Mouse (Mus musculus) liver, postnatal 0 days (tissue): Measurements from ENCODE around the gene Vps25. TPM values are rescaled to one million over a fixed set of nuclear protein-coding genes. Genes with fewer than 3 reads are reported as not detected.

Source experiments
- ATAC-seq: fragments of 200-750 bp; cut with Nextera tagmentation; 2 replicates; pipeline ENCODE4 v1.8.0; 2017; ENCODE audit warnings: mild to moderate bottlenecking, moderate library complexity
- DNase-seq: peaks from one replicate; pipeline ENCODE4 v3.0.0-alpha.2; 2016
- H3K27ac ChIP-seq: fragments of 300-500 bp; sonication (generic); 2 replicates; pipeline ENCODE4 v1.5.1; 2014; ENCODE audit warnings: antibody characterized with exemption, moderate library complexity, mild to moderate bottlenecking, low read depth
- H3K27me3 ChIP-seq: fragments of 300-500 bp; sonication (generic); 2 replicates; pipeline ENCODE4 v1.6.1; 2014; ENCODE audit warnings: low read length, control low read depth, mixed read lengths; ENCODE audit not compliant: insufficient read depth
- H3K36me3 ChIP-seq: fragments of 300-500 bp; sonication (generic); replicated peaks from 2 replicates; pipeline ENCODE4 v1.6.1; 2014; ENCODE audit warnings: mild to moderate bottlenecking, control low read depth, low read length, moderate library complexity, mixed read lengths; ENCODE audit not compliant: insufficient read depth
- H3K4me1 ChIP-seq: fragments of 300-500 bp; sonication (generic); 2 replicates; pipeline ENCODE4 v1.6.1; 2014; ENCODE audit warnings: antibody characterized with exemption, mild to moderate bottlenecking, control low read depth; ENCODE audit not compliant: insufficient read depth
- H3K4me2 ChIP-seq: fragments of 300-500 bp; sonication (generic); 2 replicates; pipeline ENCODE4 v1.6.1; 2014; ENCODE audit warnings: low read depth, mild to moderate bottlenecking, low read length, moderate library complexity, mixed read lengths
- H3K4me3 ChIP-seq: fragments of 300-500 bp; sonication (generic); 2 replicates; pipeline ENCODE4 v1.5.1; 2014; ENCODE audit warnings: low read depth, low read length
- H3K9ac ChIP-seq: fragments of 300-500 bp; sonication (generic); replicated peaks from 2 replicates; pipeline ENCODE4 v1.6.1; 2014; ENCODE audit warnings: mild to moderate bottlenecking, moderate library complexity
- H3K9me3 ChIP-seq: fragments of 300-500 bp; sonication (generic); 2 replicates; pipeline ENCODE4 v1.6.1; 2016; ENCODE audit warnings: mild to moderate bottlenecking, control low read depth, low read length, mixed read lengths
- CTCF ChIP-seq: sonication (generic); IDR thresholded peaks from 2 replicates; pipeline ENCODE4 v1.5.1; 2016; ENCODE audit warnings: antibody characterized with exemption, low read depth
- EP300 ChIP-seq: IDR thresholded peaks from 2 replicates; pipeline ENCODE4 v1.6.1; 2016; ENCODE audit warnings: antibody characterized with exemption, low read depth, mild to moderate bottlenecking
- WGBS: fragments of 180-500 bp; shearing (Covaris S2); extraction: QIAGEN DNeasy Blood & Tissue Kit; methylation state at CpG from one replicate; pipeline ENCODE4 v1.1.7; 2014; ENCODE audit not compliant: insufficient replicate concordance; 5-methylcytosine and 5-hydroxymethylcytosine counted together
- polyA plus RNA-seq: library from polyadenylated mRNA; unstranded; fragments of >200 nt; fragmentation: Nextera tagmentation; extraction: Ambion mirVana; gene quantifications from 2 replicates; pipeline ENCODE4 v1.2.1, GENCODE M21; 2015

Vps25 gene
- polyA plus RNA-seq, 1 experiment from 2014 or later: 75.9 TPM

DNA sequence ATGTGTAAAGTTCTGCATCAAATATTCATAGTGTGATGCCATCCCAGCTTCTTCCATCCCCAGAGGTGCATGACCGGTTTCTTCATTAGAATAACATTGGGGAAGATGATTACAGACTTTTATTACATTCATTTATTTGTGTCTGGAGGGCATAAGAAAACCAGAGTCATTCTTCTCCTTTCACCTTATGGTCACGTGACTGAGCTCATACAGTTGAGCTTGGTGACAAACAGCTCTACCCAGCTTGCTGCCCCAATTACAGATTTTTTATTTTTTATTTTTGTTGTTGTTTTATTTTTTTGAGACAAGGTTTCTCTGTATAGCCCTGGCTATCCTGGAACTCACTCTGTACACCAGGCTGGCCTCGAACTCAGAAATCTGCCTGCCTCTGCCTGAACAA lies 18.9 kb downstream of the Vps25 start:
- H3K4me1 ChIP-seq: peaks cover 13% of the 10 kb centered on the region
- TF ChIP-seq CTCF: no peak
- TF ChIP-seq EP300: no peak
- ATAC-seq (no peak), DNase-seq (no peak)
- no peak overlapping the region for H3K9ac ChIP-seq
- no peaks in the 10 kb centered on the region for H3K9me3 ChIP-seq
- no peak overlapping the region for H3K4me2 ChIP-seq
- no peak overlapping the region for H3K27ac ChIP-seq
- no peak overlapping the region for H3K4me3 ChIP-seq
- H3K27me3 ChIP-seq: no peaks in the 10 kb centered on the region
- no peaks in the 10 kb centered on the region; the same call in 1 of the 2 replicates for H3K36me3 ChIP-seq
- 84% methylated on average over 3 of the region's 3 CpGs for WGBS

GRCm38 (mm10) chr11:101275309-101275708 lies 21.8 kb downstream of the Vps25 start:
- Histone ChIP-seq H3K27ac (no peak overlapping the region), H3K9ac (no peak overlapping the region), H3K4me1 (peaks cover 23% of the 10 kb centered on the region), H3K4me2 (no peak overlapping the region), H3K9me3 (no peaks in the 10 kb centered on the region), H3K4me3 (no peak overlapping the region), H3K27me3 (no peaks in the 10 kb centered on the region), H3K36me3 (no peaks in the 10 kb centered on the region; the same call in 1 of the 2 replicates)
- 71% methylated on average over 4 of the region's 4 CpGs for WGBS
- TF ChIP-seq EP300 (no peak), CTCF (no peak)
- DNase-seq: no peak
- ATAC-seq: no peak

DNA sequence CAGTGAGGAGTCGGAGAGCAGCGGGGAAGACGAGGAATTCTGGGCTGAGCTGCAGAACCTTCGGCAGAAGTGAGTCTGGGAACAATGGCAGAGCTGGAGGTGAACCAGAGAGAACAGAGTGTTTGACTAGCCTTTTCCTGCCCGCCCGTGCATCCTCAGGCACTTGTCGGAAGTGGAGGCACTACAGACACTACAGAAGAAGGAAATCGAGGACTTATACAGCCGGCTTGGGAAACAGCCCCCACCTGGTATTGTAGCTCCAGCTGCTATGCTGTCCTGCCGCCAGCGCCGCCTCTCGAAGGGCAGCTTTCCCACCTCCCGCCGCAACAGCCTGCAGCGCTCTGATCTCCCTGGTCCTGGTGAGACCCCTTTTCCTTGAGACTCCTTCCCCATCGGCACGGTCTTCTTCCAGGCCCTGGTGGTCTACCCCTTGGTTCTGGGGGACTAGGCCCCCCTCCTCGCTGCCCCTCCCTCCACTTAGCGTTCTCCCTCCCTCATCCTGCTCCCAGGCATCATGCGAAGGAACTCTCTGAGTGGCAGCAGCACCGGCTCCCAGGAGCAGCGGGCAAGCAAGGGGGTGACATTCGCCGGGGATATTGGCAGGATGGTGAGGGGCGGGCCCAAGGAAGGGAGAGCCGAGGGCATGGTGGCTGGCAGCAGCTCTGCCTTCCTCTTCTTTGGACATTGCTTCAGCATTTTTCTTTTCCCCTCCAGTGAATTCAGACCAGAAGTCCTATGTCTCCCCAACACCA lies 23.0 kb downstream of the Vps25 start:
- no peak overlapping the region for H3K27ac ChIP-seq
- H3K4me1 ChIP-seq: peaks cover 23% of the 10 kb centered on the region
- no peak for DNase-seq
- TF ChIP-seq EP300: no peak
- TF ChIP-seq CTCF: no peak
- H3K4me2 ChIP-seq: 0 out of 2 replicates have a peak overlapping the region, but pooled peaks have one; percentile 83
- no peak overlapping the region for H3K4me3 ChIP-seq
- no peaks in the 10 kb centered on the region for H3K27me3 ChIP-seq
- H3K9ac ChIP-seq: no peak overlapping the region
- ATAC-seq: no peak
- WGBS: 60% methylated on average over 26 of the region's 27 CpGs
- no peaks in the 10 kb centered on the region for H3K9me3 ChIP-seq
- H3K36me3 ChIP-seq: no peaks in the 10 kb centered on the region; the same call in 1 of the 2 replicates

GRCm38 (mm10) chr11:101277381-101278222 lies 24.1 kb downstream of the Vps25 start:
- no peak for ATAC-seq
- WGBS: 38% methylated on average over 12 of the region's 12 CpGs
- DNase-seq: no peak

GRCm38 (mm10) chr11:101278223-101279192 lies 25.0 kb downstream of the Vps25 start, which contains the start of the genes Cntd1 and Coa3:
Gene Cntd1, plus strand, starts transcription at chr11:101279012.
Gene Coa3, minus strand, starts transcription at chr11:101279114.
- DNase-seq: peak; percentile 85
- WGBS: 4% methylated on average over 45 of the region's 45 CpGs
- Histone ChIP-seq H3K4me3 (peak within 1 kb of the TSS; percentile 85), H3K27me3 (no peaks in the 10 kb centered on the region), H3K9ac (peak within 1 kb of the TSS; percentile 77), H3K4me2 (peak within 1 kb of the TSS; percentile 83), H3K4me1 (peaks cover 27% of the 10 kb centered on the region), H3K27ac (peak within 1 kb of the TSS; percentile 80), H3K36me3 (no peaks in the 10 kb centered on the region; the same call in 1 of the 2 replicates), H3K9me3 (no peaks in the 10 kb centered on the region)
- ATAC-seq: peak; percentile 92
- TF ChIP-seq EP300 (no peak), CTCF (peak; percentile 5; the same call in 1 of the 2 replicates)

More at GRCm38 (mm10) chr11:101277381-101278222, 24.1 kb downstream of the Vps25 start:
- TF ChIP-seq CTCF (no peak), EP300 (no peak)
- Histone ChIP-seq H3K9ac (peak overlapping the region; percentile 77), H3K27ac (0 out of 2 replicates have a peak overlapping the region, but pooled peaks have one; percentile 7), H3K4me2 (peak overlapping the region; percentile 83), H3K9me3 (no peaks in the 10 kb centered on the region), H3K4me1 (peaks cover 23% of the 10 kb centered on the region), H3K36me3 (no peaks in the 10 kb centered on the region; the same call in 1 of the 2 replicates), H3K27me3 (no peaks in the 10 kb centered on the region), H3K4me3 (peak overlapping the region; percentile 85)
